Comparison of ENCODE assay signal across 8 mouse cellular contexts in genomic region chr16:17575870-17576824, GRCm38 (mm10). TPM values are rescaled to one million over a fixed set of nuclear protein-coding genes. Genes with fewer than 3 reads are reported as not detected.
DNase-seq lines count a peak whose midpoint lies in the region; ATAC-seq and TF ChIP-seq lines count a peak whose summit lies in the region.

No protein-coding gene starts in this region.

- DNase-seq in ZHBTc4 (ENCODE audit: low read depth, low spot score) = peak; percentile 59
- DNase-seq in cerebellum, adult 9-10 months = peak; percentile 83
- DNase-seq in forebrain, postnatal 0 days = peak; percentile 84
- peak; percentile 67 to 71 for DNase-seq in layer of hippocampus, postnatal 25 days (ENCODE audit: extremely low spot score in 1 of 2, low spot score in 1 of 2)
- DNase-seq in lung, postnatal 10 days = peak; percentile 82
- peak; percentile 71 for DNase-seq in retina, postnatal 1 day
- DNase-seq in spleen, postnatal 14 days (ENCODE audit: low spot score in 2 of 2) = no peak

- peak overlapping the region; percentile 79 for H3K9ac ChIP-seq in forebrain, postnatal 0 days
- peak overlapping the region; percentile 67 for H3K9ac ChIP-seq in hindbrain, embryonic 12.5 days

- peak overlapping the region; percentile 80 for H3K27ac ChIP-seq in forebrain, postnatal 0 days (ENCODE audit: low read depth, low read length)
- no peak overlapping the region for H3K27ac ChIP-seq in hindbrain, embryonic 12.5 days

- TF ChIP-seq CTCF in forebrain, postnatal 0 days (IDR thresholded peaks at IDR 0.05; ENCODE audit: low read depth) = no peak

- H3K36me3 ChIP-seq in forebrain, postnatal 0 days (ENCODE audit: insufficient read depth) = peaks cover 11% of the 10 kb centered on the region
- no peaks in the 10 kb centered on the region for H3K36me3 ChIP-seq in hindbrain, embryonic 12.5 days

- H3K9me3 ChIP-seq in forebrain, postnatal 0 days (ENCODE audit: low read length) = no peaks in the 10 kb centered on the region
- H3K9me3 ChIP-seq in hindbrain, embryonic 12.5 days (replicated peaks) = no peaks in the 10 kb centered on the region

- peaks cover 7% of the 10 kb centered on the region for H3K4me1 ChIP-seq in forebrain, postnatal 0 days (ENCODE audit: insufficient read depth)
- peaks cover 12% of the 10 kb centered on the region for H3K4me1 ChIP-seq in hindbrain, embryonic 12.5 days

- H3K27me3 ChIP-seq in forebrain, postnatal 0 days (ENCODE audit: insufficient read depth, low read length) = no peaks in the 10 kb centered on the region
- H3K27me3 ChIP-seq in hindbrain, embryonic 12.5 days = peaks cover 43% of the 10 kb centered on the region

- WGBS in forebrain, postnatal 0 days = 13% methylated on average over 45 of the region's 45 CpGs
- WGBS in hindbrain, embryonic 12.5 days = 13% methylated on average over 45 of the region's 45 CpGs

- peak overlapping the region; percentile 67 for H3K4me3 ChIP-seq in forebrain, postnatal 0 days (ENCODE audit: low read depth, low read length)
- peak overlapping the region; percentile 50 for H3K4me3 ChIP-seq in hindbrain, embryonic 12.5 days

- peak overlapping the region; percentile 84 for H3K4me2 ChIP-seq in forebrain, postnatal 0 days (ENCODE audit: low read depth)
- peak overlapping the region; percentile 76 for H3K4me2 ChIP-seq in hindbrain, embryonic 12.5 days (replicated peaks)

- ATAC-seq in forebrain, postnatal 0 days = peak; percentile 97
- peak; percentile 68 for ATAC-seq in hindbrain, embryonic 12.5 days (ENCODE audit: low FRiP score)

RNA-seq across cellular contexts. Expression of gene Slc7a4, which starts 6.9 kb away (rescaled TPM):
- total RNA-seq in forebrain, postnatal 0 days (2014; rRNA removed) = 47.5 and 53.4 TPM in 2 replicates
- polyA plus RNA-seq in forebrain, postnatal 0 days (2015; fragmentation: Nextera tagmentation; extraction: Ambion mirVana) = 33.1 and 47.3 TPM in 2 replicates
- 6.8 and 7.8 TPM in 2 replicates for polyA plus RNA-seq in hindbrain, embryonic 12.5 days (2016; fragmentation: Nextera tagmentation; extraction: Ambion mirVana)
- 100 to 1,000 TPM in 1 of 2 experiments, 10 to 100 TPM in 1; 88.1 to 103 TPM for total RNA-seq in layer of hippocampus, postnatal 25 days (2021)

RNA-seq across cellular contexts. Expression of gene P2rx6, which starts 14.5 kb away (rescaled TPM):
- 1.3 and 1.9 TPM in 2 replicates for total RNA-seq in forebrain, postnatal 0 days (2014; rRNA removed)
- 1.5 and 2.8 TPM in 2 replicates for polyA plus RNA-seq in forebrain, postnatal 0 days (2015; fragmentation: Nextera tagmentation; extraction: Ambion mirVana)
- 1.8 and 2.2 TPM in 2 replicates for polyA plus RNA-seq in hindbrain, embryonic 12.5 days (2016; fragmentation: Nextera tagmentation; extraction: Ambion mirVana)
- 1 to 10 TPM in 1 of 2 experiments, under 1 TPM in 1; 0.64 to 1.3 TPM for total RNA-seq in layer of hippocampus, postnatal 25 days (2021)

RNA-seq across cellular contexts. Expression of gene Lrrc74b, which starts 15.1 kb away (rescaled TPM):
- total RNA-seq in forebrain, postnatal 0 days (2014; rRNA removed) = 3.0 and 3.5 TPM in 2 replicates
- 2.3 and 4.1 TPM in 2 replicates for polyA plus RNA-seq in forebrain, postnatal 0 days (2015; fragmentation: Nextera tagmentation; extraction: Ambion mirVana)
- polyA plus RNA-seq in hindbrain, embryonic 12.5 days (2016; fragmentation: Nextera tagmentation; extraction: Ambion mirVana) = 1.1 and 1.3 TPM in 2 replicates
- total RNA-seq in layer of hippocampus, postnatal 25 days (2021) = 1 to 10 TPM in 1 of 2 experiments, under 1 TPM in 1; 0.57 to 1.2 TPM

RNA-seq across cellular contexts. Expression of gene Smpd4, which starts 43.0 kb away (rescaled TPM):
- 41.4 and 48.3 TPM in 2 replicates for total RNA-seq in forebrain, postnatal 0 days (2014; rRNA removed)
- 25.3 and 26.2 TPM in 2 replicates for polyA plus RNA-seq in forebrain, postnatal 0 days (2015; fragmentation: Nextera tagmentation; extraction: Ambion mirVana)
- polyA plus RNA-seq in hindbrain, embryonic 12.5 days (2016; fragmentation: Nextera tagmentation; extraction: Ambion mirVana) = 35.1 and 37.0 TPM in 2 replicates
- total RNA-seq in layer of hippocampus, postnatal 25 days (2021) = 10 to 100 TPM; 40.8 to 58.6 TPM

RNA-seq across cellular contexts. Expression of gene Thap7, which starts 45.2 kb away (rescaled TPM):
- total RNA-seq in forebrain, postnatal 0 days (2014; rRNA removed) = 69.2 and 71.0 TPM in 2 replicates
- polyA plus RNA-seq in forebrain, postnatal 0 days (2015; fragmentation: Nextera tagmentation; extraction: Ambion mirVana) = 58.3 and 64.4 TPM in 2 replicates
- polyA plus RNA-seq in hindbrain, embryonic 12.5 days (2016; fragmentation: Nextera tagmentation; extraction: Ambion mirVana) = 57.7 and 66.5 TPM in 2 replicates
- 10 to 100 TPM; 39.8 to 47.8 TPM for total RNA-seq in layer of hippocampus, postnatal 25 days (2021)

Comparison
In these comparisons a context has a peak if more than half of its experiments do, and no peak if none do; other contexts are left out.
1. DNase-seq: peak in ZHBTc4 (single experiment), cerebellum, adult 9-10 months (single experiment), forebrain, postnatal 0 days (single experiment), layer of hippocampus, postnatal 25 days (2 of 2), lung, postnatal 10 days (single experiment) and retina, postnatal 1 day (single experiment); none in spleen, postnatal 14 days (0 of 2).